Mouse (Mus musculus): ENCODE measurements at regions not wholly inside any gene's neighbourhood (a gene's known extent, or its start where the extent isn't known, plus 50 kb on each side); places are given as distances from the start of the nearest gene placed in this dataset.

- H3K27ac ChIP-seq: no peak overlapping the region
- H3K4me1 ChIP-seq (replicated peaks; ENCODE audit: insufficient read depth, low read length): no peaks in the 10 kb centered on the region
- H3K9ac ChIP-seq (ENCODE audit: low read depth, low read length): no peak overlapping the region
- 71% methylated on average over 9 of the region's 9 CpGs for WGBS
- H3K9me3 ChIP-seq (replicated peaks; ENCODE audit: low read length): no peaks in the 10 kb centered on the region
- H3K4me3 ChIP-seq (replicated peaks; ENCODE audit: low read depth, low read length): no peak overlapping the region
- no peak for ATAC-seq (replicated peaks; ENCODE audit: low FRiP score, low read depth)
- no peaks in the 10 kb centered on the region for H3K27me3 ChIP-seq (ENCODE audit: insufficient read depth, low read length)
- no peak overlapping the region for H3K4me2 ChIP-seq (ENCODE audit: low read length)
- no peak for DNase-seq (ENCODE audit: low spot score)
- H3K36me3 ChIP-seq (ENCODE audit: insufficient read depth, low read length): no peaks in the 10 kb centered on the region
- no peak for TF ChIP-seq CTCF (IDR thresholded peaks at IDR 0.05; ENCODE audit: low read depth)
These were observed 85.9 kb downstream of the Kbtbd8 start for GRCm38 (mm10) chr6:95202978-95203377.

GRCm38 (mm10) chr6:95204231-95204630, 87.2 kb downstream of the Kbtbd8 start:
- ATAC-seq (replicated peaks; ENCODE audit: low FRiP score, low read depth) (no peak), DNase-seq (ENCODE audit: low spot score) (no peak)
- Histone ChIP-seq H3K4me1 (replicated peaks; ENCODE audit: insufficient read depth, low read length) (no peaks in the 10 kb centered on the region), H3K9ac (ENCODE audit: low read depth, low read length) (no peak overlapping the region), H3K9me3 (replicated peaks; ENCODE audit: low read length) (no peaks in the 10 kb centered on the region), H3K36me3 (ENCODE audit: insufficient read depth, low read length) (no peaks in the 10 kb centered on the region), H3K4me2 (ENCODE audit: low read length) (no peak overlapping the region), H3K27ac (no peak overlapping the region), H3K4me3 (replicated peaks; ENCODE audit: low read depth, low read length) (no peak overlapping the region), H3K27me3 (ENCODE audit: insufficient read depth, low read length) (no peaks in the 10 kb centered on the region)
- TF ChIP-seq CTCF (IDR thresholded peaks at IDR 0.05; ENCODE audit: low read depth): no peak
- 60% methylated on average over 3 of the region's 3 CpGs for WGBS

DNA sequence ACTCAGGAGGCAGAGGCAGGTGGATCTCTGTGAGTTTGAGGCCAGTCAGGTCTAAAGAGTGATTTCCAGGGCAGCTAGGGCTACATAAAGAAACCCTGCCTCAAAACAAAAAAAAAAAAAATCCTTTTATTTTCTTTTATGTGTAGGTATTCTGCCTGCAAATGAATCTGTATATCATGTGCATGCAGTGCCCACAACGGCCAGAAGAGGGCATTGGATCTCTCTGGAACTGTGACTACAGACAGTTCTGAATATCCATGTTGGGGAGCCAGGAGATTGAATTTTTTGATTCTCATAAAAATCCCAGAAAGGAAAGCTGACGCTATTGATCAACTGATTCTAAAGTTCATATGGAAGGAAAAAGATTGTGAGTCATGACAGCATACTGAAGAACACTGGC, 90.0 kb downstream of the Kbtbd8 start:
- Histone ChIP-seq H3K36me3 (ENCODE audit: insufficient read depth, low read length) (no peaks in the 10 kb centered on the region), H3K27ac (no peak overlapping the region), H3K4me3 (replicated peaks; ENCODE audit: low read depth, low read length) (no peak overlapping the region), H3K4me1 (replicated peaks; ENCODE audit: insufficient read depth, low read length) (no peaks in the 10 kb centered on the region), H3K4me2 (ENCODE audit: low read length) (no peak overlapping the region), H3K27me3 (ENCODE audit: insufficient read depth, low read length) (no peaks in the 10 kb centered on the region), H3K9me3 (replicated peaks; ENCODE audit: low read length) (no peaks in the 10 kb centered on the region), H3K9ac (ENCODE audit: low read depth, low read length) (no peak overlapping the region)
- DNase-seq (ENCODE audit: low spot score) (peak; percentile 18), ATAC-seq (replicated peaks; ENCODE audit: low FRiP score, low read depth) (no peak)
- TF ChIP-seq CTCF (IDR thresholded peaks at IDR 0.05; ENCODE audit: low read depth): peak; percentile 63
- WGBS: 40% methylated on average over 2 of the region's 2 CpGs

GRCm38 (mm10) chr6:95217431-95217830, 100.4 kb downstream of the Kbtbd8 start:
- Histone ChIP-seq H3K27ac (no peak overlapping the region), H3K4me1 (replicated peaks; ENCODE audit: insufficient read depth, low read length) (no peaks in the 10 kb centered on the region), H3K9me3 (replicated peaks; ENCODE audit: low read length) (no peaks in the 10 kb centered on the region), H3K4me2 (ENCODE audit: low read length) (no peak overlapping the region), H3K4me3 (replicated peaks; ENCODE audit: low read depth, low read length) (no peak overlapping the region), H3K27me3 (ENCODE audit: insufficient read depth, low read length) (no peaks in the 10 kb centered on the region), H3K36me3 (ENCODE audit: insufficient read depth, low read length) (no peaks in the 10 kb centered on the region), H3K9ac (ENCODE audit: low read depth, low read length) (no peak overlapping the region)
- WGBS: 31% methylated on average over 6 of the region's 6 CpGs
- ATAC-seq (replicated peaks; ENCODE audit: low FRiP score, low read depth): no peak
- peak; percentile 70 for TF ChIP-seq CTCF (IDR thresholded peaks at IDR 0.05; ENCODE audit: low read depth)
- DNase-seq (ENCODE audit: low spot score): peak; percentile 55

DNA sequence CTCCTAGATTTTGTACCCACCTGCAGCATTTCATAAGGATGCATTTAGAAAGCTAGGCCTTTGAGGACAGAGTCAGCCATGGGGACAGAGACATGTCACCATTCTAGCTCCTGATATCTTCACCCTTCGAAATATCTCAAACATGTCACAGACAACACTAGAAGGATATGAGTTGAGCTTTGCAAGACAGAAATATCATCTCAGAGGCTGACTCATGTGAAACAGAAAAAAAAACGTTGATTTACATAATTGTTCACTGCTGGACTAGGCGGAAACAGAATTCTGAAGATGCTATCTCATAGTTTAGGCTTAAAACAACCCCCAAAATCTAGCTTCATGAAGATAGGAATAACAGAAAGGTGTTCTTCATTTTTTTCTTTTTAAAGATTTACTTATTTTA, 101.8 kb downstream of the Kbtbd8 start:
- Histone ChIP-seq H3K27me3 (ENCODE audit: insufficient read depth, low read length) (no peaks in the 10 kb centered on the region), H3K27ac (no peak overlapping the region), H3K9me3 (replicated peaks; ENCODE audit: low read length) (no peaks in the 10 kb centered on the region), H3K36me3 (ENCODE audit: insufficient read depth, low read length) (no peaks in the 10 kb centered on the region), H3K9ac (ENCODE audit: low read depth, low read length) (no peak overlapping the region), H3K4me3 (replicated peaks; ENCODE audit: low read depth, low read length) (no peak overlapping the region), H3K4me1 (replicated peaks; ENCODE audit: insufficient read depth, low read length) (no peaks in the 10 kb centered on the region), H3K4me2 (ENCODE audit: low read length) (no peak overlapping the region)
- TF ChIP-seq CTCF (IDR thresholded peaks at IDR 0.05; ENCODE audit: low read depth): no peak
- no peak for DNase-seq (ENCODE audit: low spot score)
- no peak for ATAC-seq (replicated peaks; ENCODE audit: low FRiP score, low read depth)
- WGBS: 64% methylated on average over 3 of the region's 3 CpGs

DNA sequence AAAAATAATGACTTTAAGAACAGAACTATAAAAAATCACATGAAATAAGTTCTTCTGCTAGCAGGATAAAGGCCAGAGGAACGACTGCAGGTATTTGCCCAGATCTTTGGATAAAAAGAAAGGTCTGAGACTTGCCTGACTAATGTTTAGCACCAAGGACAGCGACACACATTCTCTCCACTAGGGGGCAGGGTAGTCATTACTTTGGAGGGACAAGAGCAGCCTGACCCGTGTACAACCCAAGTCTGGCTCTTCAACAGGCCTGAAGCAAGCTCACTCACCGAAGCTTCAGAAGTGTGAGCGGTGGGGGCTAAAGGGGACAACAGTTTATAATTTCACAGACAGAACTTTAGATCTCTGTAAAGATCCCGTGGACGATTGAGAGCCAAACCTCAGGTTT, 98.4 kb upstream of the Gm10234 start:
- DNase-seq (ENCODE audit: low spot score): peak; percentile 86
- WGBS: 22% methylated on average over 7 of the region's 7 CpGs
- H3K9ac ChIP-seq (ENCODE audit: low read depth, low read length): no peak overlapping the region
- no peak overlapping the region for H3K27ac ChIP-seq
- H3K4me1 ChIP-seq (replicated peaks; ENCODE audit: insufficient read depth, low read length): no peaks in the 10 kb centered on the region
- H3K36me3 ChIP-seq (ENCODE audit: insufficient read depth, low read length): no peaks in the 10 kb centered on the region
- no peaks in the 10 kb centered on the region for H3K9me3 ChIP-seq (replicated peaks; ENCODE audit: low read length)
- peak; percentile 40; the same call in 1 of the 2 replicates for ATAC-seq (replicated peaks; ENCODE audit: low FRiP score, low read depth)
- no peak overlapping the region for H3K4me3 ChIP-seq (replicated peaks; ENCODE audit: low read depth, low read length)
- H3K27me3 ChIP-seq (ENCODE audit: insufficient read depth, low read length): no peaks in the 10 kb centered on the region
- TF ChIP-seq CTCF (IDR thresholded peaks at IDR 0.05; ENCODE audit: low read depth): peak; percentile 98
- no peak overlapping the region for H3K4me2 ChIP-seq (ENCODE audit: low read length)

DNA sequence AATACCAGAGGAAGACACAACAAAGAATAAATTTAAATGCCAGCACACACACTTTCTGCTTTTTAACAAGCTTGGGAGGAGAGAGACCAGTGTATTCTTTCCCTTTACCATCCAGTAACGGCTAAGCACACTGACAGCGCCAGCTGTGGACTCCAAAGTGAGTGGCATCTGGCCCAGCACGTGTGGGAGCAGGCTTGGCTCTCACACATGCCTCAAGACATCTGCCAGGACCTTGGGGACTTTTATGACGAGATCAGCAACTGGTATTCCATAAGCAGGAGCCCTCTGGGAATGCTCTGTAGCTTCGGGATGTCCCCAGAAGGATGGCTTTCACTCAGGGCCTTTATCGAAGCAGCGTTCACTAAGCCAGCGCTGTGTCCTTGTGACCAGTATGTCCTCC, 92.0 kb upstream of the Gm10234 start:
- 73% methylated on average over 8 of the region's 8 CpGs for WGBS
- Histone ChIP-seq H3K9ac (ENCODE audit: low read depth, low read length) (no peak overlapping the region), H3K4me1 (replicated peaks; ENCODE audit: insufficient read depth, low read length) (no peaks in the 10 kb centered on the region), H3K4me2 (ENCODE audit: low read length) (no peak overlapping the region), H3K27ac (no peak overlapping the region), H3K27me3 (ENCODE audit: insufficient read depth, low read length) (no peaks in the 10 kb centered on the region), H3K36me3 (ENCODE audit: insufficient read depth, low read length) (no peaks in the 10 kb centered on the region), H3K4me3 (replicated peaks; ENCODE audit: low read depth, low read length) (no peak overlapping the region), H3K9me3 (replicated peaks; ENCODE audit: low read length) (no peaks in the 10 kb centered on the region)
- DNase-seq (ENCODE audit: low spot score) (no peak), ATAC-seq (replicated peaks; ENCODE audit: low FRiP score, low read depth) (no peak)
- no peak for TF ChIP-seq CTCF (IDR thresholded peaks at IDR 0.05; ENCODE audit: low read depth)
